Mouse (Mus musculus) MEL (cell line): ENCODE measurements at regions not wholly inside any gene's neighbourhood (a gene's known extent, or its start where the extent isn't known, plus 50 kb on each side); places are given as distances from the start of the nearest gene placed in this dataset.

Experiments used
- CTCF ChIP-seq, 3 experiments: IDR thresholded peaks in 2 of 3; conservative IDR thresholded peaks in 1 of 3; 2 replicates each; pipeline ENCODE4 v1.5.1; 2011 to 2012; ENCODE audit warnings: low read length in 3 of 3, low read depth in 2 of 3, mild to moderate bottlenecking in 2 of 3, improper control_type of control experiment in 1 of 3, inconsistent platforms in 1 of 3, mixed read lengths in 1 of 3, moderate library complexity in 1 of 3; ENCODE audit not compliant: control insufficient read depth in 1 of 3, insufficient read depth in 1 of 3, poor library complexity in 1 of 3, severe bottlenecking in 1 of 3
- ELF1 ChIP-seq: IDR thresholded peaks from 2 replicates; pipeline ENCODE4 v1.6.1; 2014; ENCODE audit warnings: low read depth, mild to moderate bottlenecking, inconsistent platforms, low read length, improper control_type of control experiment, moderate library complexity
- EP300 ChIP-seq, 2 experiments: IDR thresholded peaks; 2 replicates each; pipeline ENCODE4 v1.6.1; 2011; ENCODE audit warnings: improper control_type of control experiment in 2 of 2, low read length in 2 of 2, low read depth in 1 of 2, mild to moderate bottlenecking in 1 of 2
- GATA1 ChIP-seq: IDR thresholded peaks from 2 replicates; pipeline ENCODE4 v1.6.1; 2011; ENCODE audit warnings: low read depth, low read length, improper control_type of control experiment
- HCFC1 ChIP-seq: IDR thresholded peaks from 2 replicates; pipeline ENCODE4 v1.6.1; 2012; ENCODE audit warnings: low read depth, mild to moderate bottlenecking, inconsistent platforms, low read length, improper control_type of control experiment, moderate library complexity
- MAX ChIP-seq: IDR thresholded peaks from 2 replicates; pipeline ENCODE4 v1.6.1; 2011; ENCODE audit warnings: low read length, improper control_type of control experiment
- MAZ ChIP-seq: IDR thresholded peaks from 2 replicates; pipeline ENCODE4 v1.6.1; 2012; ENCODE audit warnings: low read depth, mild to moderate bottlenecking, inconsistent platforms, low read length, improper control_type of control experiment
- MEF2A ChIP-seq: IDR thresholded peaks from 2 replicates; pipeline ENCODE4 v1.6.1; 2014; ENCODE audit warnings: low read depth, mild to moderate bottlenecking, inconsistent platforms, low read length, improper control_type of control experiment; ENCODE audit not compliant: poor library complexity, insufficient replicate concordance, severe bottlenecking; ENCODE audit errors: extremely low read depth
- NELFE ChIP-seq: IDR thresholded peaks from 2 replicates; pipeline ENCODE4 v1.6.1; 2011; ENCODE audit warnings: low read depth, low read length, improper control_type of control experiment
- POLR2A ChIP-seq, 2 experiments: IDR thresholded peaks; 2 replicates each; pipeline ENCODE4 v1.6.1; 2011 to 2012; ENCODE audit warnings: low read length in 2 of 2, mild to moderate bottlenecking in 2 of 2, control low read depth in 1 of 2, improper control_type of control experiment in 1 of 2, low read depth in 1 of 2, moderate library complexity in 1 of 2; ENCODE audit not compliant: control insufficient read depth in 1 of 2, insufficient read depth in 1 of 2, poor library complexity in 1 of 2
- TBP ChIP-seq: IDR thresholded peaks from 2 replicates; pipeline ENCODE4 v1.8.0; 2011; ENCODE audit warnings: low read depth, low read length, improper control_type of control experiment
- UBTF ChIP-seq: IDR thresholded peaks from 2 replicates; pipeline ENCODE4 v1.6.1; 2012; ENCODE audit warnings: low read depth, mild to moderate bottlenecking, inconsistent platforms, low read length, improper control_type of control experiment, moderate library complexity, borderline replicate concordance; ENCODE audit not compliant: insufficient read depth
- USF1 ChIP-seq: IDR thresholded peaks from 2 replicates; pipeline ENCODE4 v1.6.1; 2014; ENCODE audit warnings: low read depth, mild to moderate bottlenecking, inconsistent platforms, low read length, improper control_type of control experiment, moderate library complexity
- USF2 ChIP-seq, 2 experiments: IDR thresholded peaks; 2 replicates each; pipeline ENCODE4 v1.6.1; 2011 to 2012; ENCODE audit warnings: improper control_type of control experiment in 2 of 2, low read length in 2 of 2, borderline replicate concordance in 1 of 2, inconsistent platforms in 1 of 2, low read depth in 1 of 2, mild to moderate bottlenecking in 1 of 2; ENCODE audit not compliant: insufficient read depth in 1 of 2

DNA sequence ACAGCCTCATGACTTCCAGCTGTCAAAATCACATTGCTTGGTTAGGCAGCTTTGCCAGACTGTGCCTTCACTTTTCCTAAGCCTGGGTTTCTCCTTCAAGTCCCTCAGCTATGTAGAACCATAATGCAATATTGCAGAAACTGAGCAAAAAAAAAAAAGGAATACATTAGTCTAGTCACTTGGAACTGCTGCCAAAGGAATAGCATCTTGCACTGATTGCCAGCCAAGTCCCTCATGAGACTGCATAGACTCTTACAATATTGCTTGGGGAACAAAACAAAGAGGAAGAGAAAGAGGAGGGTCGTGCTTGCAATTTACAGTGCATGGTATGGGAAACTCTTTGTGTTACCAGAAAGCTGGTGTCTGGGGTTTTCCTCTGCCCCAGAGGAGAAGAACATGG is 179.8 kb upstream of the Zfp462 start:
- no peak for TF ChIP-seq ELF1
- TF ChIP-seq USF1 = no peak
- TF ChIP-seq EP300 (IDR thresholded peaks at IDR 0.05; ENCODE audit: low read depth in 1 of 2, low read length in 2 of 2) = no peak
- TF ChIP-seq HCFC1 = no peak
- no peak for TF ChIP-seq CTCF (IDR thresholded peaks at IDR 0.05 in 2 of 3, conservative IDR thresholded peaks at IDR 0.05 in 1 of 3; ENCODE audit: control insufficient read depth in 1 of 3, insufficient read depth in 1 of 3, low read depth in 2 of 3, low read length in 3 of 3, poor library complexity in 1 of 3, severe bottlenecking in 1 of 3)
- no peak for TF ChIP-seq POLR2A (IDR thresholded peaks at IDR 0.05; ENCODE audit: control insufficient read depth in 1 of 2, insufficient read depth in 1 of 2, low read depth in 1 of 2, low read length in 2 of 2, poor library complexity in 1 of 2)
- no peak for TF ChIP-seq MAX
- no peak for TF ChIP-seq GATA1
- no peak for TF ChIP-seq MEF2A
- TF ChIP-seq USF2 (IDR thresholded peaks at IDR 0.05; ENCODE audit: borderline replicate concordance in 1 of 2, insufficient read depth in 1 of 2, low read depth in 1 of 2, low read length in 2 of 2) = no peak
- no peak for TF ChIP-seq UBTF
- TF ChIP-seq MAZ = no peak
- TF ChIP-seq NELFE = no peak
- TF ChIP-seq TBP = no peak
